Comparison of ENCODE assay signal across 25 mouse cellular contexts in genomic region chr3:128120647-128121440, GRCm38 (mm10).
"Had no signal": no experiment of that assay in that cellular context is flagged by ENCODE, and none has a peak within 500 bp of the region (broad histone marks: within the 10 kb centered on the region; RNA-seq: fewer than 3 reads in every experiment).

No protein-coding gene starts in this region.

- H3K27me3 ChIP-seq: heart, embryonic 12.5 days; hindbrain, embryonic 12.5 days; limb, embryonic 12.5 days; liver, embryonic 13.5 days; liver, embryonic 15.5 days had no signal

- DNase-seq: gastrocnemius, postnatal 25 days; heart, adult 11 months; heart, adult 2 months; heart, postnatal 10 days; heart, postnatal 4 days; kidney, adult 18-20 months; kidney, adult 8-10 months; kidney, postnatal 10 days; kidney, postnatal 25 days; kidney, postnatal 4 days; liver, embryonic 13.5 days; liver, postnatal 0 days had no signal

- H3K4me2 ChIP-seq: heart, embryonic 12.5 days; hindbrain, embryonic 12.5 days; hindbrain, embryonic 14.5 days; limb, embryonic 12.5 days; liver, embryonic 11.5 days; liver, embryonic 13.5 days; liver, embryonic 15.5 days had no signal

- H3K4me1 ChIP-seq: heart, embryonic 10.5 days; heart, embryonic 12.5 days; hindbrain, embryonic 12.5 days; limb, embryonic 10.5 days; limb, embryonic 12.5 days; liver, embryonic 13.5 days; liver, embryonic 15.5 days had no signal

- ATAC-seq: hindbrain, embryonic 16.5 days; intestine, postnatal 0 days; liver, postnatal 0 days had no signal

- H3K9ac ChIP-seq: heart, embryonic 12.5 days; hindbrain, embryonic 12.5 days; hindbrain, embryonic 14.5 days; limb, embryonic 12.5 days; liver, embryonic 13.5 days; liver, embryonic 15.5 days; liver, postnatal 0 days had no signal

- H3K36me3 ChIP-seq: heart, embryonic 10.5 days; heart, embryonic 12.5 days; hindbrain, embryonic 10.5 days; hindbrain, embryonic 12.5 days; limb, embryonic 10.5 days; limb, embryonic 12.5 days; liver, embryonic 13.5 days; liver, embryonic 15.5 days had no signal

- H3K9me3 ChIP-seq: heart, embryonic 10.5 days; heart, embryonic 12.5 days; hindbrain, embryonic 10.5 days; hindbrain, embryonic 12.5 days; limb, embryonic 10.5 days; limb, embryonic 12.5 days; liver, embryonic 13.5 days; liver, embryonic 15.5 days had no signal

- H3K4me3 ChIP-seq: heart, adult 2 months; heart, embryonic 10.5 days; heart, embryonic 12.5 days; hindbrain, embryonic 10.5 days; hindbrain, embryonic 12.5 days; layer of hippocampus, adult 2 months; left cerebral cortex, adult 2 months; limb, embryonic 10.5 days; limb, embryonic 12.5 days; liver, embryonic 13.5 days; liver, embryonic 15.5 days had no signal

- H3K27ac ChIP-seq: heart, adult 2 months; heart, embryonic 10.5 days; hindbrain, embryonic 10.5 days; hindbrain, embryonic 12.5 days; hindbrain, embryonic 14.5 days; layer of hippocampus, adult 2 months; left cerebral cortex, adult 2 months; limb, embryonic 10.5 days; limb, embryonic 12.5 days; liver, embryonic 13.5 days; liver, embryonic 15.5 days had no signal
